Comparison of ENCODE assay signal across 10 mouse cellular contexts in the genomic region with DNA sequence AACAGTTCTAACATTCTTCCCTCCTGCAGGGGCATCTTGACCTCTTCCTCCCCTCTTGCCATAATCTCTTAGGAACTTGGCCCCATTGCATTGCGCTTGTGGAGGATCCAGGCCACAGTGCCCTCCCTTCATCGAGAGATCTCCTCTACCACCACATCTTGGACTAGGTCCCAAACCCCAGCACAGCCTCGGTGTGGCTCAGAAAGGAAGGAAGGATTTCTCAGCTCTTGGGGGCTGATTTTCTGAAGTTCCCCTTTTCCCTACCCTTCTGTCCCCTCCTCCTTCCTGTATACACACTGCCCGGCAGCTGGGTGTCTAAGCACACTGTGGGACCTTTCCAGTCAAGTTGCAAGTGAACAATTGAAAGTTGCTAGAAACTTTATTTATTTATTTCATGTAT. TPM values are rescaled to one million over a fixed set of nuclear protein-coding genes. Genes with fewer than 3 reads are reported as not detected.
DNase-seq lines count a peak whose midpoint lies in the region; ATAC-seq lines count a peak whose summit lies in the region.
"Had no signal": no experiment of that assay in that cellular context is flagged by ENCODE, and none has a peak within 500 bp of the region (broad histone marks: within the 10 kb centered on the region; RNA-seq: fewer than 3 reads in every experiment).

No protein-coding gene starts in this region.

- no peak overlapping the region for H3K4me2 ChIP-seq in heart, embryonic 12.5 days
- no peak overlapping the region for H3K4me2 ChIP-seq in forebrain, embryonic 14.5 days (ENCODE audit: low read length)
- no peak overlapping the region for H3K4me2 ChIP-seq in intestine, embryonic 16.5 days (ENCODE audit: low read depth, low read length)

- no peak for ATAC-seq in heart, embryonic 12.5 days (ENCODE audit: insufficient number of reproducible peaks, low FRiP score)
- no peak for ATAC-seq in forebrain, embryonic 14.5 days
- no peak for ATAC-seq in intestine, embryonic 16.5 days
- ATAC-seq: forebrain, postnatal 0 days had no signal

- peaks cover 19% of the 10 kb centered on the region for H3K4me1 ChIP-seq in heart, embryonic 12.5 days (replicated peaks)
- H3K4me1 ChIP-seq in forebrain, embryonic 14.5 days (ENCODE audit: control insufficient read depth, insufficient read depth, low read length), result peaks cover 2% of the 10 kb centered on the region; the same call in 1 of the 2 replicates
- peaks cover 15% of the 10 kb centered on the region for H3K4me1 ChIP-seq in intestine, embryonic 16.5 days (ENCODE audit: control insufficient read depth, insufficient read depth, low read length)

- H3K4me3 ChIP-seq in heart, embryonic 12.5 days, result no peak overlapping the region
- H3K4me3 ChIP-seq in macrophage (ENCODE audit: inconsistent target), result no peak overlapping the region
- no peak overlapping the region for H3K4me3 ChIP-seq in forebrain, embryonic 14.5 days (ENCODE audit: low read depth, low read length)
- no peak overlapping the region for H3K4me3 ChIP-seq in intestine, embryonic 16.5 days (ENCODE audit: low read length)

- peak; percentile 55 to 56 for DNase-seq in lung, adult 18-20 months
- DNase-seq in lung, postnatal 14 days, result no peak
- DNase-seq in MEL-GATA-1-ER (ENCODE audit: extremely low read depth, low read depth), result peak; percentile 95
- no peak for DNase-seq in forebrain, embryonic 14.5 days (ENCODE audit: low spot score)
- no peak for DNase-seq in embryo, embryonic 11 days

- no peaks in the 10 kb centered on the region for H3K27me3 ChIP-seq in heart, embryonic 12.5 days (replicated peaks)
- H3K27me3 ChIP-seq in forebrain, embryonic 14.5 days (replicated peaks; ENCODE audit: control insufficient read depth, insufficient read depth, low read length), result no peaks in the 10 kb centered on the region
- no peaks in the 10 kb centered on the region for H3K27me3 ChIP-seq in intestine, embryonic 16.5 days (replicated peaks; ENCODE audit: control insufficient read depth, insufficient read depth, low read length)

- 41% methylated on average over 4 of the region's 4 CpGs for WGBS in heart, embryonic 12.5 days
- 6% methylated on average over 4 of the region's 4 CpGs for WGBS in macrophage (ENCODE audit: missing documents)
- WGBS in forebrain, embryonic 14.5 days, result 71% methylated on average over 4 of the region's 4 CpGs
- 45% methylated on average over 4 of the region's 4 CpGs for WGBS in intestine, embryonic 16.5 days

- no peak overlapping the region for H3K9ac ChIP-seq in heart, embryonic 12.5 days
- H3K9ac ChIP-seq in forebrain, embryonic 14.5 days (ENCODE audit: low read length), result no peak overlapping the region
- no peak overlapping the region for H3K9ac ChIP-seq in intestine, embryonic 16.5 days (ENCODE audit: low read depth, low read length)
- H3K9ac ChIP-seq: forebrain, postnatal 0 days had no signal

- H3K79me2 ChIP-seq in macrophage (ENCODE audit: inconsistent target), result peaks cover 20% of the 10 kb centered on the region

- peak overlapping the region; percentile 1; the same call in 1 of the 2 replicates for H3K27ac ChIP-seq in heart, embryonic 12.5 days (ENCODE audit: poor library complexity, severe bottlenecking)
- peak overlapping the region; percentile 73 for H3K27ac ChIP-seq in macrophage
- H3K27ac ChIP-seq in forebrain, embryonic 14.5 days (ENCODE audit: low read depth, low read length), result no peak overlapping the region
- H3K27ac ChIP-seq in intestine, embryonic 16.5 days (ENCODE audit: low read length), result no peak overlapping the region

- no peaks in the 10 kb centered on the region for H3K9me3 ChIP-seq in heart, embryonic 12.5 days (replicated peaks)
- H3K9me3 ChIP-seq in forebrain, embryonic 14.5 days (replicated peaks; ENCODE audit: control insufficient read depth, low read length), result no peaks in the 10 kb centered on the region
- no peaks in the 10 kb centered on the region for H3K9me3 ChIP-seq in intestine, embryonic 16.5 days (ENCODE audit: control insufficient read depth, low read length)

- peaks cover 25% of the 10 kb centered on the region for H3K36me3 ChIP-seq in heart, embryonic 12.5 days
- peaks cover 13% of the 10 kb centered on the region; the same call in 1 of the 2 replicates for H3K36me3 ChIP-seq in macrophage (ENCODE audit: inconsistent target)
- H3K36me3 ChIP-seq in forebrain, embryonic 14.5 days (ENCODE audit: control insufficient read depth, insufficient read depth, low read length), result peaks cover 14% of the 10 kb centered on the region
- no peaks in the 10 kb centered on the region; the same call in 1 of the 2 replicates for H3K36me3 ChIP-seq in intestine, embryonic 16.5 days (ENCODE audit: control insufficient read depth, insufficient read depth, low read length)

RNA-seq across cellular contexts. Expression of a gene that starts 7.5 kb away (rescaled TPM):
- polyA plus RNA-seq in heart, embryonic 12.5 days (2016; fragmentation: Nextera tagmentation; extraction: Ambion mirVana), result 25.1 and 27.0 TPM in 2 replicates
- 1,000 to 10,000 TPM in 6 of 26 experiments, 100 to 1,000 TPM in 19, 10 to 100 TPM in 1; 95.1 to 1,355 (median 578) TPM for total RNA-seq in macrophage (2018; cell fraction: chromatin; rRNA removed)
- 1,000 to 10,000 TPM in 3 of 26 experiments, 100 to 1,000 TPM in 21, 10 to 100 TPM in 2; 64.1 to 1,333 (median 331) TPM for total RNA-seq in macrophage (2018; cell fraction: cytosol; rRNA removed)
- total RNA-seq in macrophage (2018; cell fraction: nucleus; rRNA removed), result 1,000 to 10,000 TPM in 10 of 26 experiments, 100 to 1,000 TPM in 15, 10 to 100 TPM in 1; 94.8 to 1,462 (median 879) TPM
- polyA plus RNA-seq in macrophage (2018), result 30.0 to 53.7 TPM (median 48.6 TPM) in 3 replicates
- 11.4 and 15.7 TPM in 2 replicates for polyA plus RNA-seq in forebrain, embryonic 14.5 days (2014; fragmentation: Nextera tagmentation; extraction: Ambion mirVana)
- 11.8 and 12.8 TPM in 2 replicates for polyA plus RNA-seq in intestine, embryonic 16.5 days (2015; fragmentation: Nextera tagmentation; extraction: Ambion mirVana)

RNA-seq across cellular contexts. Expression of a gene that starts 51.4 kb away (rescaled TPM):
- polyA plus RNA-seq in heart, embryonic 12.5 days (2016; fragmentation: Nextera tagmentation; extraction: Ambion mirVana), result not detected in 2 replicates
- total RNA-seq in macrophage (2018; cell fraction: chromatin; rRNA removed), result not detected
- not detected for total RNA-seq in macrophage (2018; cell fraction: cytosol; rRNA removed)
- total RNA-seq in macrophage (2018; cell fraction: nucleus; rRNA removed), result not detected
- polyA plus RNA-seq in macrophage (2018), result not detected in 3 replicates
- not detected in 2 replicates for polyA plus RNA-seq in forebrain, embryonic 14.5 days (2014; fragmentation: Nextera tagmentation; extraction: Ambion mirVana)
- not detected in 2 replicates for polyA plus RNA-seq in intestine, embryonic 16.5 days (2015; fragmentation: Nextera tagmentation; extraction: Ambion mirVana)
- total RNA-seq: forebrain, postnatal 0 days had no signal
- polyA plus RNA-seq: forebrain, postnatal 0 days; large intestine, adult 2 months had no signal

RNA-seq across cellular contexts. Expression of a gene that starts 51.6 kb away (rescaled TPM):
- 13.8 and 14.9 TPM in 2 replicates for polyA plus RNA-seq in heart, embryonic 12.5 days (2016; fragmentation: Nextera tagmentation; extraction: Ambion mirVana)
- total RNA-seq in macrophage (2018; cell fraction: chromatin; rRNA removed), result 10 to 100 TPM in 21 of 26 experiments, 1 to 10 TPM in 5; 6.5 to 29.7 (median 17.4) TPM
- total RNA-seq in macrophage (2018; cell fraction: cytosol; rRNA removed), result 10 to 100 TPM; 10.6 to 17.1 (median 15.1) TPM
- 10 to 100 TPM in 22 of 26 experiments, 1 to 10 TPM in 4; 7.9 to 31.3 (median 17.4) TPM for total RNA-seq in macrophage (2018; cell fraction: nucleus; rRNA removed)
- polyA plus RNA-seq in macrophage (2018), result 9.9 to 13.7 TPM (median 10.5 TPM) in 3 replicates
- polyA plus RNA-seq in forebrain, embryonic 14.5 days (2014; fragmentation: Nextera tagmentation; extraction: Ambion mirVana), result 18.4 and 21.3 TPM in 2 replicates
- 12.4 and 12.6 TPM in 2 replicates for polyA plus RNA-seq in intestine, embryonic 16.5 days (2015; fragmentation: Nextera tagmentation; extraction: Ambion mirVana)

RNA-seq across cellular contexts. Expression of a gene that starts 54.2 kb away (rescaled TPM):
- polyA plus RNA-seq in heart, embryonic 12.5 days (2016; fragmentation: Nextera tagmentation; extraction: Ambion mirVana), result 0.80 and 1.0 TPM in 2 replicates
- total RNA-seq in macrophage (2018; cell fraction: chromatin; rRNA removed), result under 1 TPM in 1 of 26 experiments, not detected in 25; 0.45 TPM
- 1 to 10 TPM in 1 of 26 experiments, under 1 TPM in 22, not detected in 3; 0.18 to 1.1 (median 0.40) TPM for total RNA-seq in macrophage (2018; cell fraction: cytosol; rRNA removed)
- total RNA-seq in macrophage (2018; cell fraction: nucleus; rRNA removed), result under 1 TPM in 4 of 26 experiments, not detected in 22; 0.45 to 0.79 (median 0.69) TPM
- 0.67 TPM in 1 of 3 replicates, not detected in the others for polyA plus RNA-seq in macrophage (2018)
- 0.25 TPM in 1 of 2 replicates, not detected in the other for polyA plus RNA-seq in forebrain, embryonic 14.5 days (2014; fragmentation: Nextera tagmentation; extraction: Ambion mirVana)
- polyA plus RNA-seq in intestine, embryonic 16.5 days (2015; fragmentation: Nextera tagmentation; extraction: Ambion mirVana), result 0.33 and 0.87 TPM in 2 replicates
- total RNA-seq: forebrain, postnatal 0 days had no signal
- polyA plus RNA-seq: large intestine, adult 2 months had no signal

Comparison
In these comparisons a context has a peak if more than half of its experiments do, and no peak if none do; other contexts are left out.
1. DNase-seq: peak in lung, adult 18-20 months (2 of 2) and MEL-GATA-1-ER (single experiment); none in lung, postnatal 14 days (single experiment), forebrain, embryonic 14.5 days (single experiment) and embryo, embryonic 11 days (single experiment).
2. H3K27ac ChIP-seq: peak in heart, embryonic 12.5 days (single experiment) and macrophage (single experiment); none in forebrain, embryonic 14.5 days (single experiment) and intestine, embryonic 16.5 days (single experiment).